Mouse (Mus musculus): ENCODE data around the gene Nudt8. TPM values are rescaled to one million over a fixed set of nuclear protein-coding genes. Genes with fewer than 3 reads are reported as not detected.

The Nudt8 gene
- 47.5 and 51.7 TPM in 2 replicates for polyA plus RNA-seq (2015; fragmentation: Nextera tagmentation; extraction: Ambion mirVana)

DNA sequence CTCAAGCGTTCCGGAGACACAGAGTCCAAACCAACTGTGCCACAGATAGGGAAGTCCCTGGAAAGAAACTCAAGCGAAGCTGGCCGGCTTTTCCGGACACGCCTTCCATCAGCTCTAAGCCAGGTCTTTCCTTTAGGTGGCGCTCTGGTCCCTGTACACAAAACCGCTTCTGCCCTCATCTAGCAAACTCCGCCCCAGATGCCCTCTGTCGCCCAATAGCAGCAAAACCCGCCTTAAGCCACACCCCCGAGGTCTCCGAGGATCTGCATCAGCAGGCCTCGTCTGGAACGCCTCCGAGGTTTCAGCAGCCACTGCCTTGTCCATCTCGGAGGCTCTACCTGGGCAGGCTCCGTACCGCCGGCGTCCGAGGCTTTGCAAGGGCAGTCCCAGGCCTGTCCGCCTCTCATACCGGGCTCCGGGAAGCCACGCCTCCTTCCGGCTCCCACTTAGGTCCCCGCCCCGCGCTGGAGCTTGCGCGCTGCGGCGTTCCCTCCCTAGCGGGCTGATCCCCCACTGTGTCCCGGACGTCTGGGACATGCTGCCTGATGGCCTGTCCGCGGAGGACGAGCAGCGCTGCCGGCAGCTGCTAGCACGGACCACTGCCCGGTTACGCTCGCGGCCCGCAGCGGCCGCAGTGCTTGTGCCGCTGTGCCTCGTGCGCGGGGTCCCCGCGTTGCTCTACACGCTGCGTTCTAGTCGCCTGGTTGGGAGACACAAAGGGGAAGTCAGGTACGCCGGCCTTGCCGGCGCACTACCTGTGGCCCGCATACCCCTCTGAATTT, at the start of gene Nudt8, which contains the start of gene Gm49405:
Gene Nudt8 (plus strand): TSS at position 462 of the 782 bp plus-strand sequence.
Gene Gm49405 (plus strand): TSS at position 508 of the 782 bp plus-strand sequence.

DNA sequence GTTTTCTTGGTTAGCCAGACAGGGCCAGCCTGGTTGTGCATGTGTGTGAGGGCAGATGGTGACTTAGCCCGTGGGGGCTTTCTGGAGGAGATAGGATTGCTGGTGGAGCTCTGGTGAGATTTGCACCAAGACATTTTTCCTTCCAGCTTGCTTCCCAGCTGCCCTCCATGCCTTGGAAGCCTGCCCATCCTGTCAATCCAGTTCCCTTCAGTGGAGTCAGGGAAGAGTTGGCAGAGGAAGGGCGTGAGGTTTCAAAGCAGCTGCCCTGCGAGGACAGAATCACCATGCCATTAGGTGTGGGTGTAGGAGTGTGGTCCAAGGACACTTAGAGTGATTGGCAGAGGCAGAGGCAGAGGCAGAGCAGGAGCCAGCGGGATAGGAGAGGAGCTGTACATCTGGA, 41.9 kb upstream of the Nudt8 start, which contains the start of gene Aldh3b3:
Gene Aldh3b3 (plus strand): TSS at position 176 of the 400 bp plus-strand sequence.

DNA sequence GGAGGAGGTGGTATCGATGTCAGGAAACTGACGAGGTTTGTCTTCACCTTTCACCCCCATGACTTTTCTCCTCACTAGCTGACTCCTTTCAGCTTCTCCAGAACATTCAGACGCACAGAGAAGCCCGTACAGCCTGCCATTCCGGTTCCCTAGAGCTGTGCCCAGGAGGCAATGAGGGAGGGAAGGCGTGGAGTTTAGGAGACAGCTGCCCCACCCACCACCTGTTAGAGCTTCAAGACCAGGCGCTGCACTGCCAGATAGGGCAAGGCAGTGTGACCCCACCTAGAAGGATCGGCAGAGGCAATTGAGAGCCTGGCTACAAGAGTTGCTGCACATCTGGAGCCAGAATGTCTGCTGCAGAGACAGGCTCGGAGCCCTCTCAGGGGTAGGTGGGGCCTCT, 28.2 kb upstream of the Nudt8 start, which contains the start of gene Aldh3b2:
Gene Aldh3b2 (plus strand): TSS at position 100 of the 400 bp plus-strand sequence.

DNA sequence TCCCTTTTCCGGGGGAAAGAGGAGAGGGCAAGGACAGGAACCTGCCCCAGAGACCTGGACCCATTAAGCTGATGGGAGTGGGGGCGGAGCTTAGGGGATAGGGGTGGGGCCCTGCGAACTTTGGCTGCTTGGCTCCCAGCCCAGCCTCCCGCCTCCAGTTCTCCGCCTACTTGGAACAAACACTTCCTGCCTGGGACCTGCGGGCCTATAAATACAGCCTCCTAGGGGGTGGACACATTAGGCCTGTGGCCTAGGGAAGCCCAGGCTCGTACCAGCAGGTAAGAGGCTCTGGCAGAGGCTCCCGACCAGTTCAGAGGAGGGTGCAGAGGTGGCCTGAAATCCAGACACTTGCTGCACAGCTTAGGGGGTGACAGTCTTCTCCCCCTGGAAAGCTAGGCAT, 14.0 kb upstream of the Nudt8 start, which contains the start of gene Acy3:
Gene Acy3 (plus strand): TSS at position 237 of the 400 bp plus-strand sequence.

DNA sequence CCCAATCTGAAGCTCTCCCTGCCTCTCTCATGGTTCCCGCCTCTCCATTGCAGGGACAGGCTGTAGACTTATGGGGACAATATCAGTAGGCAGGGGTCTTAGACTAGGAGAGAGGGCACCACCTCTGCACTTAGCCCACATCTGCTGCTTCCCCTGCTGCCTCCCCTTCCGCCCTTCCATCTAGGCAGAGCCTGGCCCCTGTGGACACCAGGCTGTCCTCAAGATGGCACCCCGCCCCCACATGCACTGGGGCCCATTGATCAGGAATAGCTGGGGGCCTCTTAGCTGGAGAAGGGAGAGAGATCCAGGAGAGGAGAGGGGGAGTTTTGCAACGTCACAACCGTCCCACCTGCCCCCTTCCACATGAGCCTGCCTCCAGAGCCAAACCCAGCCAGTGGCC, 8.0 kb upstream of the Nudt8 start, which contains the start of gene Tbx10:
Gene Tbx10 (plus strand): TSS at position 337 of the 400 bp plus-strand sequence.

DNA sequence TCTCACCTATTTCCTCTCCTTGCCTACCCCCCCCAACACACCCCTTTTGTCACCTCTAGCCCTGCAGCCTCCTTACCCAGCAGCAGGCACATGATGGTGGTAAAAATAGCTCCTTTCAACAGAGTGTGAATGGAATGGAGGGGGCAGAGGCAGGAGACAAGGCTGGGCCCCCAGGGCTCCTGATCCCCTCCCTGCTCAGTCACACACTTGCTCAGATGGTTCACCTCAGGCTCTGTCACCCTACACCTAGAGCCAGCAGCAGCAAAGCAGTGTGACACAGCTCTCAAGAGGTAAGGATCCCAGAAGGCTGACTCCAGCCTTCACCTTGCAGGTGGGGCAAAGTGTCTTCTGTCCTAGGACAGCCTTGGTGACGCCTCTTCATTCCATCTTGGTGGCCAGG, 2.7 kb downstream of the Nudt8 start, which contains the start of gene Doc2g:
Gene Doc2g (plus strand): TSS at position 202 of the 400 bp plus-strand sequence.

DNA sequence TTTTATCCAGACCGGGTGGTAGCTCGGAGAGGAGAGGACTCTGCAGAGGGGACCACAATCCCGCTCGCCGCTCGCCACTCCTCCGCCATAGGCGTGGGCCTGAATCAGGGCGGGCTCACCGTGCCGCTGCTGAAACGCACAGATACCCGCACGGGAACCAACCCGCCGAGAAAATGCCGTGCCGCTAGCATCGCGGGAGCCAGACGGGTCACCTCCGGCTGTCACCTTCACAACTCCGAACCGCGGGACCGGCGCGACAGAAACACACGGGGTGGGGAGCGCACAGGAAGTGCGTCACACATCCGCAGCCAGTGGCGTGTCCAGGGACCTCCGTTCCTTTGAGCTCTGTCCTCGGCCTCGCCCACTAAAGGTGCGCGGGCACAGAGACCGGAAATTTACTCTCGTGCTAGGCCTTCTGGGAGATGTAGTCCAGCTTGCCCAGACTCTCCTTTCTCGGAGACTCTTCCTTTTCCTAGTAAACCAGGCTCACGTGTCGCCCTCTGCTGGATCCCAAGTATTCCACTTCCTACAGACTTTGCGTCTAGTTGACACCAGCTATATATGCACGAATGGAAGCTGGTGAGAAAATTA, 12.1 kb downstream of the Nudt8 start, which contains the start of gene Ndufv1:
Gene Ndufv1 (minus strand): TSS at position 375 of the 591 bp plus-strand sequence.

DNA sequence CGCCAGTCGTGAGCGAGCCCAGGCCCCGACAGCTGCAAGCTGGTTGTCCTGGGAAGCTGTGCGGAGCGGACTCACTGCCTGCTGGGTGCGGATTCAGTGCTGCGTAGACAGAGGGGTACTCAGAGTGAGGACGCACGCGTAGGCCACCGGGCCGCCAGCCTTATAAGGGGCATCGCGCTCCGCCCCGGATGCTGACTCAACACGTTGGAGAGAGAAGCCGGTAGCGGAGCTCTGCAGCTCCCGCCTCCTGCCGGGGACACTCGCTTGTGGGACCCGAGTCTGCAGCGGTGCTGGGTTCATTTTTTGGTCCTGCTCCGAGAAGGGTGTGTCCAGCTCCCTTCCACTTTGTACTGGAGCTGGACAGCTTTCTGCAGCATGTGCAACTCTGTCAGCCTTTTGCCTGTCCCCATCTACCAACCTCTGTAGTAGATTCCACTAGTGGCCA, 37.4 kb downstream of the Nudt8 start, which contains the start of gene Gstp1:
Gene Gstp1 (minus strand): TSS at position 198 of the 445 bp plus-strand sequence.

DNA sequence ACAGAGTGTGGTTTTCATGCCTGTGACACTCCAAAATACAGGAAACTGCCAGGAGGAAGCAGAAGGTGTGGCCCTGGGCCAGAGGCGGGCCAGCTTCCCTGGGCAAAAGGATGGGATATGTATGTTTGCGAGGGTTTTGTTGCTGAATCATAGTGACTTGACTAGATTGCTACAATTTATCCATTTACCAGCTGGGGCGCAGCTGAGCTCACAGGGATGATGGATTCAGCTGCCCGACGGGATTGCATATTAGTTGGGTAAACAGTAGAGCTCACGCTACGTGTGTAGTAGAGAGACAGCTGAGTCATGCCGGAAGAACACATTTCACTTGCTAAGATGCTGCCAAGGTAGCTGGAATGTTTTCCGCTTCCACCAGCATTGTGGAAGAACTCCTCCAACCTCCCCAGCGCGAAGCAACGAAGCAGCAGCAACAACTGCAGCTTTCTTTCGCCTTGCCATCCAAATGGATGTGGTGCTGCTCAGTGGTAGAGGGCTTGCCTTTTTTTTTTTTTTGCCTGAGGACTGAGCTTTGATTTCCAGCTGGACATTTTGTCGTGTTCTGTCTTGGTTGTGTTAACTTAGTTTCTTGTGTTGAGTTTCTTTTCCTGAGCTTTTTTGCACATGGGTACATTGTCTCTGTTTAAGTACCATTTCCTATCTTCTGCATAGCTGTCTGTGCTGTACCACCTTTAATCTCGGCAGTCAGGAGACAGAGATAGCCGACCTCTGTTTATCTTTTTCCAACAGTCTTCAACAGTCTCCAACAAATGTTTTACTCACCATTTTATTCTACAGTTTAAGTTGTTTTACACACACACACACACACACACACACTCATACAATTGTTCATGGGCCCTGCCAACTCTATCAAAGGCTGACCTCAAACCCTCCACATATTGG, 45.8 kb downstream of the Nudt8 start, which contains the start of gene Gstp2:
Gene Gstp2 (minus strand): TSS at position 58 of the 900 bp plus-strand sequence.

Other genes with a start within 250 kb of the Nudt8 start
- 15.8 and 22.3 TPM in 2 replicates for gene Kmt5b, start 233.2 kb upstream of the Nudt8 start, polyA plus RNA-seq (2015; fragmentation: Nextera tagmentation; extraction: Ambion mirVana)
- gene Chka, start 148.8 kb upstream of the Nudt8 start, polyA plus RNA-seq (2015; fragmentation: Nextera tagmentation; extraction: Ambion mirVana) = 22.5 and 45.6 TPM in 2 replicates
- 25.1 and 40.7 TPM in 2 replicates for gene Tcirg1, start 93.4 kb upstream of the Nudt8 start, polyA plus RNA-seq (2015; fragmentation: Nextera tagmentation; extraction: Ambion mirVana)
- 485 and 531 TPM in 2 replicates for gene Ndufs8, start 87.8 kb upstream of the Nudt8 start, polyA plus RNA-seq (2015; fragmentation: Nextera tagmentation; extraction: Ambion mirVana)
- gene Aldh3b1, start 70.8 kb upstream of the Nudt8 start, polyA plus RNA-seq (2015; fragmentation: Nextera tagmentation; extraction: Ambion mirVana) = 81.3 and 172 TPM in 2 replicates
- gene Unc93b1, start 65.4 kb upstream of the Nudt8 start, polyA plus RNA-seq (2015; fragmentation: Nextera tagmentation; extraction: Ambion mirVana) = 35.9 and 57.3 TPM in 2 replicates
- 0.09 TPM in 1 of 2 replicates, not detected in the other for gene Aldh3b3, start 41.9 kb upstream of the Nudt8 start, polyA plus RNA-seq (2015; fragmentation: Nextera tagmentation; extraction: Ambion mirVana)
- 0.28 and 0.51 TPM in 2 replicates for gene Aldh3b2, start 28.3 kb upstream of the Nudt8 start, polyA plus RNA-seq (2015; fragmentation: Nextera tagmentation; extraction: Ambion mirVana)
- 19.0 and 38.9 TPM in 2 replicates for gene Acy3, start 14.0 kb upstream of the Nudt8 start, polyA plus RNA-seq (2015; fragmentation: Nextera tagmentation; extraction: Ambion mirVana)
- gene Tbx10, start 7.8 kb upstream of the Nudt8 start, polyA plus RNA-seq (2015; fragmentation: Nextera tagmentation; extraction: Ambion mirVana) = not detected in 2 replicates
- gene Gm49405, start within 50 bp of the Nudt8 start, polyA plus RNA-seq (2015; fragmentation: Nextera tagmentation; extraction: Ambion mirVana) = 0.63 and 1.1 TPM in 2 replicates
- 1.3 and 1.9 TPM in 2 replicates for gene Doc2g, start 2.7 kb downstream of the Nudt8 start, polyA plus RNA-seq (2015; fragmentation: Nextera tagmentation; extraction: Ambion mirVana)
- gene Ndufv1, start 12.2 kb downstream of the Nudt8 start, polyA plus RNA-seq (2015; fragmentation: Nextera tagmentation; extraction: Ambion mirVana) = 157 and 202 TPM in 2 replicates
- gene Gstp1, start 37.4 kb downstream of the Nudt8 start, polyA plus RNA-seq (2015; fragmentation: Nextera tagmentation; extraction: Ambion mirVana) = 407 and 489 TPM in 2 replicates
- gene Gstp2, start 45.4 kb downstream of the Nudt8 start, polyA plus RNA-seq (2015; fragmentation: Nextera tagmentation; extraction: Ambion mirVana) = 6.0 and 9.7 TPM in 2 replicates
- 3.0 and 3.5 TPM in 2 replicates for gene Gstp3, start 59.0 kb downstream of the Nudt8 start, polyA plus RNA-seq (2015; fragmentation: Nextera tagmentation; extraction: Ambion mirVana)
- gene Cabp2, start 81.0 kb downstream of the Nudt8 start, polyA plus RNA-seq (2015; fragmentation: Nextera tagmentation; extraction: Ambion mirVana) = not detected in 2 replicates
- gene Cdk2ap2, start 96.6 kb downstream of the Nudt8 start, polyA plus RNA-seq (2015; fragmentation: Nextera tagmentation; extraction: Ambion mirVana) = 66.6 and 102 TPM in 2 replicates
- gene Pitpnm1, start 99.4 kb downstream of the Nudt8 start, polyA plus RNA-seq (2015; fragmentation: Nextera tagmentation; extraction: Ambion mirVana) = 12.9 and 14.0 TPM in 2 replicates
- gene Aip, start 125.3 kb downstream of the Nudt8 start, polyA plus RNA-seq (2015; fragmentation: Nextera tagmentation; extraction: Ambion mirVana) = 78.0 and 102 TPM in 2 replicates
- gene Gpr152, start 139.2 kb downstream of the Nudt8 start, polyA plus RNA-seq (2015; fragmentation: Nextera tagmentation; extraction: Ambion mirVana) = not detected in 2 replicates
- 0.03 and 0.06 TPM in 2 replicates for gene Cabp4, start 143.5 kb downstream of the Nudt8 start, polyA plus RNA-seq (2015; fragmentation: Nextera tagmentation; extraction: Ambion mirVana)
- gene Coro1b, start 148.0 kb downstream of the Nudt8 start, polyA plus RNA-seq (2015; fragmentation: Nextera tagmentation; extraction: Ambion mirVana) = 169 and 210 TPM in 2 replicates
- 2.5 and 4.9 TPM in 2 replicates for gene Ptprcap, start 153.0 kb downstream of the Nudt8 start, polyA plus RNA-seq (2015; fragmentation: Nextera tagmentation; extraction: Ambion mirVana)
- 30.3 and 45.3 TPM in 2 replicates for gene Rps6kb2, start 162.8 kb downstream of the Nudt8 start, polyA plus RNA-seq (2015; fragmentation: Nextera tagmentation; extraction: Ambion mirVana)
- 3.3 and 4.0 TPM in 2 replicates for gene Carns1, start 174.9 kb downstream of the Nudt8 start, polyA plus RNA-seq (2015; fragmentation: Nextera tagmentation; extraction: Ambion mirVana)
- 3.2 and 4.0 TPM in 2 replicates for gene Tbc1d10c, start 190.7 kb downstream of the Nudt8 start, polyA plus RNA-seq (2015; fragmentation: Nextera tagmentation; extraction: Ambion mirVana)
- 713 and 730 TPM in 2 replicates for gene Ppp1ca, start 191.5 kb downstream of the Nudt8 start, polyA plus RNA-seq (2015; fragmentation: Nextera tagmentation; extraction: Ambion mirVana)
- 11.1 and 14.0 TPM in 2 replicates for gene Rad9a, start 201.1 kb downstream of the Nudt8 start, polyA plus RNA-seq (2015; fragmentation: Nextera tagmentation; extraction: Ambion mirVana)
- 3.1 and 4.0 TPM in 2 replicates for gene Clcf1, start 213.7 kb downstream of the Nudt8 start, polyA plus RNA-seq (2015; fragmentation: Nextera tagmentation; extraction: Ambion mirVana)
- gene AC109138.7, start 213.8 kb downstream of the Nudt8 start, polyA plus RNA-seq (2015; fragmentation: Nextera tagmentation; extraction: Ambion mirVana) = not detected in 2 replicates
- gene Pold4, start 231.3 kb downstream of the Nudt8 start, polyA plus RNA-seq (2015; fragmentation: Nextera tagmentation; extraction: Ambion mirVana) = 63.7 and 66.1 TPM in 2 replicates

All from adrenal gland, postnatal 0 days (tissue).